Mouse (Mus musculus) CH12.LX (cell line): ENCODE results near the gene 1700125H20Rik. TPM values are rescaled to one million over a fixed set of nuclear protein-coding genes. Genes with fewer than 3 reads are reported as not detected.

Source experiments
- DNase-seq: peaks from one replicate; pipeline ENCODE4 v3.0.0-alpha.2; 2013; ENCODE audit errors: extremely low read depth
- H3K27ac ChIP-seq: 2 replicates; pipeline ENCODE4 v1.5.1; 2012; ENCODE audit warnings: low read depth, mild to moderate bottlenecking, control low read depth, moderate library complexity; ENCODE audit not compliant: insufficient read depth
- H3K27me3 ChIP-seq: replicated peaks from 2 replicates; pipeline ENCODE3; 2012; ENCODE audit warnings: inconsistent platforms
- H3K36me3 ChIP-seq, 2 experiments: replicated peaks in 1 of 2; 2 replicates each; pipeline versions ENCODE3 to v1.6.1; 2012; ENCODE audit warnings: inconsistent platforms in 1 of 2, low read length in 1 of 2, mild to moderate bottlenecking in 1 of 2, mixed read lengths in 1 of 2, moderate library complexity in 1 of 2; ENCODE audit not compliant: control insufficient read depth in 1 of 2, insufficient read depth in 1 of 2
- H3K4me1 ChIP-seq, 2 experiments: 2 replicates each; pipeline ENCODE4 v1.6.1; 2012; ENCODE audit warnings: inconsistent platforms in 1 of 2, moderate library complexity in 1 of 2; ENCODE audit not compliant: insufficient read depth in 2 of 2, control insufficient read depth in 1 of 2
- H3K4me2 ChIP-seq: 2 replicates; pipeline ENCODE4 v1.6.1; 2012; ENCODE audit warnings: low read depth, mild to moderate bottlenecking, control low read depth; ENCODE audit not compliant: poor library complexity, insufficient read depth, severe bottlenecking
- H3K4me3 ChIP-seq, 3 experiments: fragments of 150-350 bp in 1 of 3; sonication (generic) in 1 of 3; replicated peaks in 1 of 3; 2 replicates each; pipeline versions ENCODE3 to v1.5.1; 2011 to 2012; ENCODE audit warnings: low read depth in 2 of 3, low read length in 2 of 3, mild to moderate bottlenecking in 2 of 3, moderate library complexity in 2 of 3, control low read depth in 1 of 3, improper control_type of control experiment in 1 of 3, inconsistent platforms in 1 of 3, mixed read lengths in 1 of 3; ENCODE audit not compliant: poor library complexity in 1 of 3
- H3K79me2 ChIP-seq: replicated peaks from 2 replicates; pipeline ENCODE4 v1.6.1; 2012; ENCODE audit warnings: mild to moderate bottlenecking, moderate library complexity; ENCODE audit not compliant: control insufficient read depth, poor library complexity, insufficient read depth, severe bottlenecking; ENCODE audit errors: extremely low read depth
- H3K9ac ChIP-seq: 2 replicates; pipeline ENCODE4 v1.6.1; 2012; ENCODE audit warnings: low read depth, mild to moderate bottlenecking, control low read depth, moderate library complexity; ENCODE audit not compliant: insufficient read depth
- H3K9me3 ChIP-seq: replicated peaks from 2 replicates; pipeline ENCODE3; 2012; ENCODE audit warnings: low read length, inconsistent platforms, mixed read lengths
- CHD1 ChIP-seq: IDR thresholded peaks from 2 replicates; pipeline ENCODE4 v1.6.1; 2012; ENCODE audit warnings: low read depth, low read length, improper control_type of control experiment, inconsistent platforms
- E2F4 ChIP-seq: IDR thresholded peaks from 2 replicates; pipeline ENCODE4 v1.6.1; 2011; ENCODE audit warnings: low read depth, low read length, improper control_type of control experiment; ENCODE audit not compliant: insufficient replicate concordance
- EP300 ChIP-seq: IDR thresholded peaks from 2 replicates; pipeline ENCODE4 v1.6.1; 2011; ENCODE audit warnings: low read length, improper control_type of control experiment
- GABPA ChIP-seq: IDR thresholded peaks from 2 replicates; pipeline ENCODE4 v1.6.1; 2012; ENCODE audit warnings: low read depth, low read length, improper control_type of control experiment, inconsistent platforms; ENCODE audit not compliant: insufficient replicate concordance
- HCFC1 ChIP-seq: IDR thresholded peaks from 2 replicates; pipeline ENCODE4 v1.6.1; 2012; ENCODE audit warnings: low read depth, mild to moderate bottlenecking, inconsistent platforms, low read length, improper control_type of control experiment
- IRF4 ChIP-seq: IDR thresholded peaks from 2 replicates; pipeline ENCODE4 v1.6.1; 2014; ENCODE audit warnings: low read depth, mild to moderate bottlenecking, inconsistent platforms, low read length, improper control_type of control experiment
- JUN ChIP-seq: IDR thresholded peaks from 2 replicates; pipeline ENCODE4 v1.6.1; 2011; ENCODE audit warnings: low read depth, mild to moderate bottlenecking, low read length, improper control_type of control experiment, moderate library complexity; ENCODE audit not compliant: insufficient read depth
- KAT2A ChIP-seq: IDR thresholded peaks from 2 replicates; pipeline ENCODE4 v1.6.1; 2012; ENCODE audit warnings: low read length, improper control_type of control experiment, inconsistent platforms; ENCODE audit not compliant: insufficient replicate concordance
- MAZ ChIP-seq: IDR thresholded peaks from 2 replicates; pipeline ENCODE4 v1.6.1; 2012; ENCODE audit warnings: low read depth, mild to moderate bottlenecking, inconsistent platforms, low read length, improper control_type of control experiment, moderate library complexity
- NRF1 ChIP-seq: IDR thresholded peaks from 2 replicates; pipeline ENCODE4 v1.6.1; 2014; ENCODE audit warnings: low read depth, mild to moderate bottlenecking, inconsistent platforms, low read length, improper control_type of control experiment, moderate library complexity
- SMC3 ChIP-seq: IDR thresholded peaks from 2 replicates; pipeline ENCODE4 v1.6.1; 2011; ENCODE audit warnings: low read depth, low read length, improper control_type of control experiment
- TBP ChIP-seq: conservative IDR thresholded peaks from 2 replicates; pipeline ENCODE4 v1.6.1; 2011; ENCODE audit warnings: low read depth, low read length, improper control_type of control experiment
- TCF12 ChIP-seq: IDR thresholded peaks from 2 replicates; pipeline ENCODE4 v1.6.1; 2014; ENCODE audit warnings: low read depth, mild to moderate bottlenecking, inconsistent platforms, low read length, improper control_type of control experiment
- ZNF384 ChIP-seq: IDR thresholded peaks from 2 replicates; pipeline ENCODE4 v1.6.1; 2012; ENCODE audit warnings: low read depth, low read length, improper control_type of control experiment, inconsistent platforms
- dilution Hi-C: fragments of 300-500 bp; cut with MboI; formaldehyde crosslinking; loops from 2 replicates; pipeline ENCODE4 v1.14.3; 2020; ENCODE audit warnings: low sequenced_read_pairs; ENCODE audit not compliant: extremely low pct_unique_long_range_greater_than_20kb, extremely low pct_ligation_motif_present
- in situ Hi-C: fragments of 300-500 bp; cut with MboI; formaldehyde crosslinking; loops from 3 replicates; pipeline ENCODE4 v1.14.3; 2019; ENCODE audit warnings: low sequenced_read_pairs, low pct_ligation_motif_present, low pct_unique_long_range_greater_than_20kb, mixed read lengths
- polyA plus RNA-seq: library from polyadenylated mRNA; unstranded; fragments of >175 nt; gene quantifications from 2 replicates; pipeline ENCODE4 v1.2.1, GENCODE M21; 2012; ENCODE audit warnings: low read depth; ENCODE audit not compliant: insufficient read length
- total RNA-seq, 2 experiments: library from RNA; depleted of rRNA; stranded (reverse); fragments of 300-350 nt in 1 of 2; fragments of >200 nt in 1 of 2; gene quantifications; 2 replicates each; pipeline ENCODE4 v1.2.3; 2012 to 2014

Gene 1700125H20Rik
- total and polyA plus RNA-seq, 3 experiments, result 0.17 TPM; not detected in 2

GRCm38 (mm10) chr11:85177761-85178160, 7.6 kb downstream of the 1700125H20Rik start:
- no peak for TF ChIP-seq JUN
- no peak for TF ChIP-seq E2F4
- no peak for TF ChIP-seq HCFC1
- no peak for TF ChIP-seq SMC3
- no peak for TF ChIP-seq NRF1
- no peak for TF ChIP-seq TBP
- no peak for TF ChIP-seq KAT2A
- TF ChIP-seq, all 38 proteins: peak for 0
- dilution Hi-C loops, result no loop called here

GRCm38 (mm10) chr11:85178413-85178812, 8.2 kb downstream of the 1700125H20Rik start:
- Histone ChIP-seq H3K36me3 (no peaks in the 10 kb centered on the region), H3K79me2 (no peaks in the 10 kb centered on the region), H3K27me3 (no peaks in the 10 kb centered on the region), H3K4me1 (peaks cover 2 to 8% of the 10 kb centered on the region in 2 experiments; a peak in 3 of 4 replicates), H3K9me3 (no peaks in the 10 kb centered on the region), H3K4me3 (no peak overlapping the region), H3K4me2 (no peak overlapping the region), H3K27ac (no peak overlapping the region), H3K9ac (no peak overlapping the region)
- TF ChIP-seq CHD1 (no peak), ZNF384 (no peak), TBP (no peak), GABPA (no peak), MAZ (no peak), TCF12 (no peak), EP300 (no peak), IRF4 (no peak)
- no peak for DNase-seq
- in situ Hi-C loops, result loop anchor here (5.0 to 10.0 kb wide), 3 partner anchors 156 to 346 kb away; partner anchors contain the start of gene Znhit3
- dilution Hi-C loops, result no loop called here

More at GRCm38 (mm10) chr11:85177761-85178160, 7.6 kb downstream of the 1700125H20Rik start:
- H3K9ac ChIP-seq, result no peak overlapping the region
- in situ Hi-C loops, result loop anchor here (5.0 to 10.0 kb wide), 3 partner anchors 157 to 347 kb away; partner anchors contain the start of gene Znhit3
- DNase-seq, result no peak
- no peaks in the 10 kb centered on the region for H3K36me3 ChIP-seq
- H3K4me1 ChIP-seq, result peaks cover 2% of the 10 kb centered on the region in 2 experiments; a peak in 2 of 4 replicates
- no peak overlapping the region for H3K4me2 ChIP-seq
- H3K79me2 ChIP-seq, result no peaks in the 10 kb centered on the region
- no peaks in the 10 kb centered on the region for H3K9me3 ChIP-seq
- H3K4me3 ChIP-seq, result no peak overlapping the region
- no peak overlapping the region for H3K27ac ChIP-seq
- H3K27me3 ChIP-seq, result no peaks in the 10 kb centered on the region
